Comparison of ENCODE assay signal across 8 mouse cellular contexts in genomic region chr12:104699753-104700152, GRCm38 (mm10). TPM values are rescaled to one million over a fixed set of nuclear protein-coding genes. Genes with fewer than 3 reads are reported as not detected.
DNase-seq lines count a peak whose midpoint lies in the region; ATAC-seq and TF ChIP-seq lines count a peak whose summit lies in the region.
"Had no signal": no experiment of that assay in that cellular context is flagged by ENCODE, and none has a peak within 500 bp of the region (broad histone marks: within the 10 kb centered on the region; RNA-seq: fewer than 3 reads in every experiment).

No protein-coding gene starts in this region.

- peaks cover 71% of the 10 kb centered on the region for H3K36me3 ChIP-seq in liver, adult 2 months (ENCODE audit: control insufficient read depth, insufficient read depth, low read length)
- peaks cover 87% of the 10 kb centered on the region for H3K36me3 ChIP-seq in liver, embryonic 12.5 days
- H3K36me3 ChIP-seq in forebrain, embryonic 16.5 days (ENCODE audit: control insufficient read depth, insufficient read depth) = peaks cover 51% of the 10 kb centered on the region
- peaks cover 7% of the 10 kb centered on the region for H3K36me3 ChIP-seq in kidney, adult 2 months (ENCODE audit: control insufficient read depth, insufficient read depth, low read length)
- H3K36me3 ChIP-seq in lung, embryonic 16.5 days (ENCODE audit: control insufficient read depth, insufficient read depth, low read length) = peaks cover 48% of the 10 kb centered on the region

- TF ChIP-seq CTCF in liver, adult 2 months (IDR thresholded peaks at IDR 0.05; ENCODE audit: low read depth, low read length) = peak; percentile 47
- TF ChIP-seq CTCF in kidney, adult 2 months (conservative IDR thresholded peaks at IDR 0.05; ENCODE audit: insufficient read depth, insufficient read length, low read depth, low read length) = peak; percentile 36; the same call in 1 of the 2 replicates

- H3K9me3 ChIP-seq in liver, embryonic 12.5 days (replicated peaks) = no peaks in the 10 kb centered on the region
- no peaks in the 10 kb centered on the region for H3K9me3 ChIP-seq in forebrain, embryonic 16.5 days (ENCODE audit: control insufficient read depth, low read length)
- no peaks in the 10 kb centered on the region for H3K9me3 ChIP-seq in lung, embryonic 16.5 days (ENCODE audit: control insufficient read depth, low read length)

- H3K9ac ChIP-seq in liver, adult 2 months (ENCODE audit: low read depth, low read length) = no peak overlapping the region
- H3K9ac ChIP-seq in liver, embryonic 12.5 days = no peak overlapping the region
- H3K9ac ChIP-seq in forebrain, embryonic 16.5 days (replicated peaks; ENCODE audit: low read depth, low read length) = no peak overlapping the region
- H3K9ac ChIP-seq in lung, embryonic 16.5 days (ENCODE audit: low read length) = no peak overlapping the region

- H3K79me2 ChIP-seq in liver, adult 2 months (ENCODE audit: control insufficient read depth, insufficient read depth, low read length) = no peaks in the 10 kb centered on the region

- 84% methylated on average over 8 of the region's 8 CpGs for WGBS in liver, adult 2 months
- WGBS in liver, embryonic 12.5 days (ENCODE audit: insufficient replicate concordance) = 71% methylated on average over 8 of the region's 8 CpGs
- WGBS in forebrain, embryonic 16.5 days = 45% methylated on average over 8 of the region's 8 CpGs
- WGBS in kidney, adult 2 months = 40% methylated on average over 8 of the region's 8 CpGs
- 53% methylated on average over 8 of the region's 8 CpGs for WGBS in lung, embryonic 16.5 days

- ATAC-seq in liver, embryonic 12.5 days = no peak
- peak; percentile 43; the same call in 1 of the 2 replicates for ATAC-seq in forebrain, embryonic 16.5 days
- ATAC-seq in lung, embryonic 16.5 days (ENCODE audit: low read depth) = peak; percentile 34; the same call in 1 of the 2 replicates

- no peaks in the 10 kb centered on the region for H3K4me1 ChIP-seq in liver, adult 2 months (ENCODE audit: control insufficient read depth, insufficient read depth, low read length)
- peaks cover 14% of the 10 kb centered on the region for H3K4me1 ChIP-seq in liver, embryonic 12.5 days
- peaks cover 3% of the 10 kb centered on the region; the same call in 1 of the 2 replicates for H3K4me1 ChIP-seq in forebrain, embryonic 16.5 days (replicated peaks; ENCODE audit: control insufficient read depth, insufficient read depth, low read length)
- no peaks in the 10 kb centered on the region for H3K4me1 ChIP-seq in kidney, adult 2 months (ENCODE audit: control insufficient read depth, insufficient read depth, low read length)
- no peaks in the 10 kb centered on the region for H3K4me1 ChIP-seq in lung, embryonic 16.5 days (replicated peaks; ENCODE audit: control insufficient read depth, insufficient read depth, low read length)

- H3K4me3 ChIP-seq in liver, adult 2 months (ENCODE audit: insufficient read depth, low read depth, low read length) = no peak overlapping the region
- no peak overlapping the region for H3K4me3 ChIP-seq in liver, embryonic 12.5 days
- H3K4me3 ChIP-seq in forebrain, embryonic 16.5 days (replicated peaks; ENCODE audit: low read length) = no peak overlapping the region
- no peak overlapping the region for H3K4me3 ChIP-seq in kidney, adult 2 months (ENCODE audit: insufficient read depth, low read depth, low read length)
- H3K4me3 ChIP-seq in lung, embryonic 16.5 days (ENCODE audit: low read length) = no peak overlapping the region
- H3K4me3 ChIP-seq: erythroblast, embryonic 14.5 days had no signal

- no peak overlapping the region for H3K4me2 ChIP-seq in liver, embryonic 12.5 days
- H3K4me2 ChIP-seq in forebrain, embryonic 16.5 days (ENCODE audit: low read length) = no peak overlapping the region
- H3K4me2 ChIP-seq in lung, embryonic 16.5 days (ENCODE audit: low read depth, low read length) = no peak overlapping the region

- no peak for DNase-seq in liver, adult 2 months (ENCODE audit: extremely low read depth, low read depth, low spot score)
- DNase-seq in adrenal gland, postnatal 36 days = peak; percentile 42 to 76
- DNase-seq in kidney, adult 2 months = peak; percentile 46
- peak; percentile 75 for DNase-seq in right cerebral cortex, postnatal 14 days

- no peaks in the 10 kb centered on the region for H3K27me3 ChIP-seq in liver, adult 2 months (ENCODE audit: control insufficient read depth, insufficient read depth, low read length)
- H3K27me3 ChIP-seq in liver, embryonic 12.5 days (replicated peaks) = no peaks in the 10 kb centered on the region
- H3K27me3 ChIP-seq in forebrain, embryonic 16.5 days (replicated peaks; ENCODE audit: control insufficient read depth, insufficient read depth, low read length) = no peaks in the 10 kb centered on the region
- H3K27me3 ChIP-seq in kidney, adult 2 months (replicated peaks; ENCODE audit: control insufficient read depth, insufficient read depth, low read length) = no peaks in the 10 kb centered on the region
- no peaks in the 10 kb centered on the region for H3K27me3 ChIP-seq in lung, embryonic 16.5 days (ENCODE audit: control insufficient read depth, insufficient read depth, low read depth, low read length)

- no peak for TF ChIP-seq POLR2A in liver, adult 2 months (IDR thresholded peaks at IDR 0.05; ENCODE audit: extremely low read depth, insufficient read depth, low read length)
- no peak for TF ChIP-seq POLR2A in kidney, adult 2 months (IDR thresholded peaks at IDR 0.05; ENCODE audit: low read depth, low read length)

- no peak overlapping the region for H3K27ac ChIP-seq in liver, adult 2 months (replicated peaks; ENCODE audit: insufficient read depth, low read depth, low read length)
- H3K27ac ChIP-seq in liver, embryonic 12.5 days = no peak overlapping the region
- no peak overlapping the region for H3K27ac ChIP-seq in forebrain, embryonic 16.5 days (ENCODE audit: low read length)
- H3K27ac ChIP-seq in kidney, adult 2 months (ENCODE audit: insufficient read depth, low read depth, low read length) = no peak overlapping the region
- no peak overlapping the region for H3K27ac ChIP-seq in lung, embryonic 16.5 days (ENCODE audit: low read length)

RNA-seq across cellular contexts. Expression of gene Dicer1, which starts 52.0 kb away (rescaled TPM):
- 14.8 and 15.7 TPM in 2 replicates for total RNA-seq in liver, adult 2 months (2014; rRNA removed)
- 4.9 and 5.0 TPM in 2 replicates for polyA plus RNA-seq in liver, adult 2 months (2012; rRNA removed)
- 22.5 and 23.1 TPM in 2 replicates for polyA plus RNA-seq in liver, embryonic 12.5 days (2016; fragmentation: Nextera tagmentation; extraction: Ambion mirVana)
- total RNA-seq in adrenal gland, postnatal 36 days (2021) = 10 to 100 TPM; 45.5 to 52.2 TPM
- 40.3 and 40.7 TPM in 2 replicates for polyA plus RNA-seq in forebrain, embryonic 16.5 days (2015; fragmentation: Nextera tagmentation; extraction: Ambion mirVana)
- polyA plus RNA-seq in kidney, adult 2 months (2012; rRNA removed) = 8.3 and 9.0 TPM in 2 replicates
- 11.5 and 15.3 TPM in 2 replicates for polyA plus RNA-seq in lung, embryonic 16.5 days (2015; fragmentation: Nextera tagmentation; extraction: Ambion mirVana)
